Mouse (Mus musculus) yolk sac, embryonic 10.5 days (tissue): ENCODE data around the gene Krt76.

Source experiments
- DNase-seq: peaks from one replicate; pipeline ENCODE4 v3.0.0-alpha.2; 2017; ENCODE audit warnings: low spot score

The Krt76 gene

DNA sequence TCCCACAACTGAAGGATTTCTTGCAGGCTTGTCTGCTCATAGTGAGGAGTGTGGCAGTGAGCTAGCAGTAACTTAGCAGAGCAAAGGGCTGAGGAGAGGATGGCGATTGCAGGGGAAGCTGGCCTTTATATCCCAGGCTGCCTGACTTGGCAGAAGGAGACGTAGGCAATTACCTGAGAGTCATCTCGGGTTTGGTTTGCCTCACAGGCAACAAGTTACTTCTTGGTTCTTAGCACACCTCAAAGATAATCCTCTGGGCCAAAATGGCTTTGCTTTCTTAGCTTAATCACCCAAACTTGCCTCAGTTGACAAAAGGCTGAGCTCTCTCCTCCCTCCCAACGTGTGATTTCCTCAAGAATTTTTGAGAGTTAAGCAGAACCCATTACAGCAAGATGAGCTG lies at the start of gene Krt76:
TSS of gene Krt76 (minus strand) at position 101 of the 400 bp plus-strand sequence.
- no peak for DNase-seq

DNA sequence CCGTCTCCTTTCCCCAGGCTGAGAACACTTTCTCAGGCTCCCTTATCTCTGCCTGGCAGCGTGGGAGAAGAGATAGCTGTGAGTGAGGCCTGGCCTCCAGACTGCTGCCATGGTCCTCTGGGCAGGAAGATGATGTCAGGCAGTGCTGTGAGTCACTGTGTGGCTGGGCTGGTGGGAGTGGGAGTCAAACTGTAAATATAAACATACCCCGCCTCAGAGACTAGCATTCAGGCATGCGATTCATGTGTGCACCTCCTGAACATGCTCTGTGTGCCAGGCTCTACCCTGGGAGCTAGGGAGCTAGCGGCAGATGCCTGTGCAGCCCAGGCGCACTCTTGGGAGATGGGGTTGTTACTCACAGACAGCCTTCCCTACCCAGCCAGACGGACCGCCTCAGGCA lies 49.2 kb upstream of the Krt76 start:
- peak; percentile 11 for DNase-seq

DNA sequence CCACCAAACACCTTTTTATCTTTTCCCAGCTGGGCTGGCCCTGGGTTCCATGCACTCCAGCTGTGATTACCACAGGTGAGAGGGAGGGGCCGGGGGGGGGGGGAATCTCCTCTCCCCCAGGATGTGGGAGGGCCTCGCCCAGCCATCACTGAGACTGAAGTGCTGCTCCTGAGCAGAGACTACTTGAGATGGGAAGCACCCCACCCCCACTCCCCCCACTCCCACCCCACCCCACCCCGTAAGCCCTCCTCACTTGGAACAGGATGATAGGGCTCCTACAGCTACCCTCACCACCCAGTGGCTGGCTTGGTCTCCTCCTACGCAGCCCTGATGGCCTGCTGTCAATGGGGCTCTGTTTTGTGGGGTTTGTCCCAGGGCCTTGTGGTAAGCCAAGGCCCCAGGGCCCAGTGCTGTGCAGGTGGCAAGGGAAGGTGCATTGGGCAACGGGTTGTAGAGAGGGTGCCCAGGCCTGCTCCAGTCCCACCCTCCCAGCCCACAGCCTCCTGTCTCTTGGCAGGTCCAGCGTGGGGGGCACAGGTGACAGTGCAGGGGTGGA lies 47.6 kb upstream of the Krt76 start, which contains the start of gene Krt79:
TSS of gene Krt79 (minus strand) at position 51 of the 556 bp plus-strand sequence.
- DNase-seq, result no peak

DNA sequence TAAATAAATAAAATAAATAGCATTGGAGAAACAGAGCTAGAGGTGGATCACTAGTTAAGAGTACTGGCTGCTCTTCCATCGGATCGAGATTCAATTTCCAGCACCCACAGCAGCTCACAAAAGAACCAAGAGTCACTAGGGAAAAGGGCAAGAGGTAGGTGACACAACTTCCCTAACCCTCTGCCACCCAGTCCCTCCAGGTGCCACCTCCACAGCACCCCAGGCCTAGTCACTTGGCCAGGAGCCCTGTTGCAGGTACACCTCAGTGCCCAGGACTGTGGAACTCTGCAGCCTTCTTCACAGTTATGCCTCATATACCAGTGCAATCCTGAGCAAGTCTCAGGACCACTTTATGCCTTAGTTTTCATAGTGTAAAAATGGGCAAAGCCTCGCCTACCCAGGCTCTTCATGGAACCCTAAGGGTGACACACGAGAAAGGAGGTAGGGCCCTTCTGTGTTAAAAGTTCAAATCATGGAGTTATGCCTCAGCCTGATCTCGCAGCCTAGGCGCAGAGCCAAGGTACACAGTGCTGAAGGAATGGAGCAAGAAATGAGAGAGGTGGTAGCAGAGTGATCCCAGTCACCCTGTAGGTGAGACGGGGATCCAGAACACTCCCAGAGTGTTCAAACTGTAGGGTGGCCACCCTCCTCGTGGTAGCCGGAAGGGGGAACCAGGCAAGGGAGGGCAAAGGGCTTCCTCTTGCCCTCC lies 46.0 kb upstream of the Krt76 start:
- DNase-seq, result no peak

DNA sequence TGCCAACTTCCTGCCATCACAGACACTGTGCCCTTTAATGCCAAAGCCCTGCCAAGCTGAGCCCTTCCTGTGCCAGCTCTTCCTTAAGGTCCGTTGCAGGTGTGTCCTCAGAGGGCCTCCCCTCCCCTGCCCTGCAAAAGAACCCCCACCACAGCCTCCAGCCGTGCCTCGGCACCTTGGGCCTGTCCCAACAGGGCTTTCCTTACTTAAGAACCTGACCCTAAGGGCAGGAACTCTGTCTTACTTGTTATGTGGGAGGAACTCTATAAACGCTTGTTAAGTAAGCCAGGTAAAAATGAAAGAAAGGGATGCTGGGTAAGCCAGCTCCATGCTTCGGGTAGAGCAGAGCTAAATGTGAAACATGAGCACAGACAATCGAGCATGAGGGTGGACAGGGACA lies 40.3 kb upstream of the Krt76 start:
- no peak for DNase-seq

DNA sequence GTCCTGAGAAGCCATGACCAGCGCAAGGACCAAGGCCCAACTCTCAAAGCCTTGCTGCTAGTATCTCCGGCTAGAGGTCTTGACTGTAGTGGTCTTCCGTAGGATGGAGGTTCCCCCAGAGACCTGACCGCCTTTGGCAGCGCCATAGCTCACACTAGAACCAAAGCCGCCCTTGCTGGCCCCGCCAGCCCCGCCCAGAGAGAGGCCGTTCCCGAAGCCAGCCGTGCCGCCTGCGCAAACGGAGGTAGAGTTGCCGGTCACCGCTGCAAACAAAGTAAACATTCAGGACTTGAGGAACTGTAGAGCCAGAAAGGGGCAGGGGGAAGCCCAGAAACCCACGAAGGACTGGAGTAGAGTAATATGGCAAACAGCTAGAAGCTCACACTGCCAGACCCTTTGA lies 36.9 kb upstream of the Krt76 start:
- peak; percentile 24 for DNase-seq

DNA sequence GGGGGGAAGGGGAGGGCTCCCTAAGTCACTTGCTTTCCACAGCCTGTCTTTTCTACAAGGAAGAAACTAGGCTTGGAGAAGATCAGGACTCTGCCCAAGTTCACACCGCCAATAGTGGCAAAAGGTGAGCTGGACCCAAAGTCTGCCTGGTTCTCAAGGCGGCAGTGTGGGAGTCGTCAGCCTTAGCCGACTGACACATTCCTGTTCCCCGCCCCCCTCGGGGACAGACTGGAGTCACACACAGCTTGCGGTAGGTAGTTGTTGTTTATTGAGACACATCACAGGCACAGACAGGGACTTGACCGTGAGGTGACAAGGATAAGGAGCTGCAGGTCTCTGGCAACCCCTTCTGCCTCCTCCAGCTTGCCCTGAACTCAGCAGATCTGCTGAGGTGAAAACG lies 36.4 kb upstream of the Krt76 start:
- no peak for DNase-seq

DNA sequence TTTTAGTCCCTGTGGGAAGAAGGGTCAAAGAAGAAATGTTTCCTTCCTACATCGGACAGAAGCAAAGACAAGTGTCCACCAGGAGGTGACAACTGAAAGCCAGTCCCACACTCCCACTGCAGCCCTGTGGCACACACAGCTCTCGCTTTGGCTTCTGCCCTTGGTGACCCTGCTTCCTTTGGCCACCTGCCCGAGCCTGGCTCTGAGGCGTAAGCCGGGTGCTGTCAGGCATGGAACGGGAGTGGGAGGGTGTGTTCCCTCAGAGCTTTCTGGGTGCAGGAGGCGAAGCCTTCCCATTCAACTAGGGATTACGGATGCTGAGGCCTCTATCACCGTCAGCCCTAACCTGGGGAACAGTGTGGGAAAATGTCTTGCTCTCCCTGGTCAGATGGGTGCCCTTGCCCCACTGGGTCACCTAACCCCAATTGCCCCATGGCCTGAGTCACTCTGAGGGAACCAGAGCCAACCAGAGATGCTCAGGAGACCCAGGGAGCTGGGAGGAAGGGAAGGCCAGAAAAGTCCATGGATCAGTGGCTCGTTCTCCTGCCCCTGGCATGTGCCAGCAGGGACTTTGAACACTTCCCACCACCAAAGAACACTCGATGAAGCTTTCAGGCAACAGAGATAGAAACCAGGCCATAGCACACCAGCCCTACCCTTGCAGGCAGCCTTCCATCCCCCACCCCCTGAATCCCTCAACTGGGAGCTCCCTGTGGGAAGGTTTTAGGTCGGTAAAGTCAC lies 34.8 kb upstream of the Krt76 start:
- DNase-seq, result no peak

DNA sequence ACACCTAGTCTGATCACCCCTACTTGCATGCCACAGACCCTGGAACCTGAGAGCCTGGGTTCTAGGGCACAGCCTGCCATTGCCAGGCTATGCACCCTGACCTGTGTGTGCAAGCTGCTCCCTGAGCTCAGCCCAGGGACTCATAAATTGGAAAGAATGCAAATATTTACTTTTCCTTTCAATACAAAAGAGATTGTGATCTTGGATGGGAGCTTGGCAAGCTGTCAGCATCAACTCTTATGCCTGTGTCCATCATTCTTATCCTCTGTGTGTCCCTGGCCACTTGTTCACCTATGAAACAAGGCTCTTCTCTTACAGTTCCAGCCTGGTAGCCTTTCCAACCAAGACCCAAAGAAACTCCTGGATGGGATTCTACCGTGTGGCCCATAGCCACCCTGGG lies 32.3 kb upstream of the Krt76 start:
- no peak for DNase-seq

DNA sequence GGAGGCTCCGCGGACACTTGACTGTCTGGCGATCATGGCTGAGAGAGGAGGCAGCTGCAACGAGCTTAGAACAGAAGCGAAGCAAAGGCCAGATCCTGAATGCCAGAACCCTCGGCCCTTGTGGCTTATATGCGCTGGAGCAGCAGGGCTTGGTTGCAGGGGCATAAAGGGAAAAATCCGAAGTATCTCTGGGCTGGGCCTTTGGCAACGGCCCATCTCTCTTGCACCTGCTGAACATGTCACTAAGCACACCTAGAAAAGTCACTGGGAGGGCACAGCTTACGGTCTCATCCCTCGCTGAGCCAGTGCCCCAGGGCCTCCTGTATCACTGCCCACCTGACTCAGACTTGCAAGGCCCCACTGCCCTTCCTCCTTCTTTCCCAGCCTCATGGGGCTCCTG lies 31.9 kb upstream of the Krt76 start, which contains the start of gene Krt4:
TSS of gene Krt4 (minus strand) at position 101 of the 400 bp plus-strand sequence.
- no peak for DNase-seq

DNA sequence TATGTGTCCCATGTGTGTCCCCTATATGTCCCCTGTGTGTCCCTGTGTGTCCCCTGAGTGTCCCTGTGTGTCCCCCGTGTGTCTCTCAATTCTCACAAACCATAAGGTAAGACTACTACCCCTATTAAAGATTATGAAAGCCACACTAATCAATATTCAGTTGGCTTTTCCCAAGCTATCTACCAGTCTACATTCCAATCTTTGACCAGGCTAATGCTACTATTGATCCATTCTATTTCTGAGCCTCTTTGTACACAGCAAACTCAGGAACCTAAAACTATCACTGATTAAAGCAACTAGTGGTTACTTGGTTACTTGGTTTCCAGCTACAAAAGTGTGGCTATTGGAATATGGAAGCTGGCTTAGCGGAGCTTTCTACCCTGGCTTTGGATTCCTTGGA lies 29.6 kb upstream of the Krt76 start:
- no peak for DNase-seq

DNA sequence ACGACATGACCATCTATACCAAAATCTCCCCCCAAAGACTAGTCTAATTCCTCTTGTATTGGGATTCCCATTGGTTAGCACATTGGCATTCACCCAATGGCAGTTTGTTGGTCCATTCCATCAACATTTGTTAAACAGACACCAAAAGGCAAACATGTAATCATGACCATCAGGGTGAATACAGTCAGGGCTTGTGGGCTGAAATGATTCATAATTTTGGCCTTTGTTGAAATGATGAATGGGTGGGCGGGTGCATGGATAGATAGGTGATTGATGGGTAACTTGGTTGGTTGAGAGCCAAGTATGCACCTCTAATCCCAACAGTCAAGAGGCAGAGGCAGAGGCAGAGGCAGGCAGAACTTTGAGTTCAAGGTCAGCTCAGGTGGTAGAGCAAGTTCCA lies 23.4 kb upstream of the Krt76 start:
- no peak for DNase-seq

DNA sequence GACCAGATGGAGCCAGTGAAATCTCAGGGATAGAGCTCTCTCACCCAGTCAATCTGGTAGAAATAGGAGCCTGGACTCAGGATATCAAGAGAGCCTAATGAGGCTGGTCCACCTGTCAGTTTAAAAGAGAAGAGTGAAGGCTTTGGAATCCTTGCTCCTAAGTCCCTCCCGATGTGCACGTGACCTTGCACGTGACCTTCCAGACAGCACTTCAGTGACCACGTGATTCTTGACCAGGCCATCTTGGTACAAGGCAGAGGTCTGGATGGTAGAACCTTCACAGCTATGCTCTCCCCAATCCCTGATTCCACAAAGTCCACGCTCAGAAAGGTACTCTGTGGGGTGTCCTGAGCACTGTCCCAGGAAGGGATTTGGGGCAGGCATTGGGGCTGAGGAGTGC lies 12.1 kb upstream of the Krt76 start:
- DNase-seq, result no peak

DNA sequence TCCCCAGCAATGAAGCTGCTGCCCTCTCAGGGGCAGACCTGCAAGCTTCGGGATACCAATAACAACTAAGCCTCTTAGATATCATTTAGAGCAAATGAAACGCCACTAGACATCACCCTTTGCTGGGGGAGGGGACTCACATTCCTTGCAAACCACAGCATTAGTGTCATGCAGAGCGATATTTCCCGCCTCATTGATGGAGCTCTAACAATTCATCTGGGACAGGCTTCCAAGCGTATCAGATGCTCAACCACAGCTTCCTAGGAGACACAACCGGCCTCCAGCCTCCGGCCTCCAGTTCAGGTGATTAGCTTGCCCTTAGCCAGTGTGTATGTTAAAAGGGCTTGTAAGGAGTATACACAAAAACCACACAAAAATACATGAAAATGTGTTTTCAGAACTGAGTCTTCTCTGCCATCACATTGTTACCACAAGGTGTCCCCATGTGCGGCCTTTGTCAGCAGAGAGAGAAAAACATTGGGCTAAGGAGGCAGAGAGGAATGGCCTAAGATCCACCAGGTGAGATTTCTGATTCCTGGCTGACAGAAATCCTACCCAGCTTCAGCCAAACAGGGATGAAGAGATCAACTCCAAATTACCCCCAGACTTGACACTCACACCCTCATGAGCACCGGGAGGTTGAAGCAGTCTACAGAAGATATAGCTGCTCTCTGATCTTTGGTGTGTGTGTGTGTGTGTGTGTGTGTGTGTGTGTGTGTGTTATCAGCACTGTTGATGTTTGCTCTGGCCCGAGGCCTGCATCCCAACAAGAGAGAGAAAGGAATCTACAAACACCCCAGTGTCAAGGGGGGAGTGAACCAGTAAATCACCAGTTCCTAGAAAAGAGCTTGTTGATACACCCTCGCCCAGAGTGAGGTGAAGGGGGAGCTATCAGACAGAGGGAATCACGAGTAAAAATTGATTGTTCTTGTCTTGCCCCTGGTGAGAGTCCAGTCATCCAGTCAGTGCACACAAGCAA lies 9.7 kb upstream of the Krt76 start:
- no peak for DNase-seq

DNA sequence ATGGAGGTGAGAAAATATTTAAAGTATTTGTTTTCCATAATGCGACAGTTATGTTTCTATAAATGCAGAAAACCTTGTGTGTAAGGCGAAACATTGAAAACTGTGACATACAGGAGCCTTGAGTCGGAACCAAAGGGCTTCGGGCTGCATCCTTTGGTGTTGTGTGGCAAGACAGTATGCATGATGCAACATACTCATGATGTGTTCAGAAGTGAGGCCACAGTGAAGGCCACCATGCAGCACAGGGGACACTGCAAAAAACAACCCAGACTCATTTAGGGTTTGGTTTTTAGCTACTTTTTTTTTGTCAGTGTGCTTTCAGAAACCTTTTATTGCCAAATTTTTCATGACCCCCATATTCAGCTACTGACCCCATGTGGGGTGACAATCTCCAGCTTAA lies 2.5 kb upstream of the Krt76 start:
- DNase-seq, result no peak

DNA sequence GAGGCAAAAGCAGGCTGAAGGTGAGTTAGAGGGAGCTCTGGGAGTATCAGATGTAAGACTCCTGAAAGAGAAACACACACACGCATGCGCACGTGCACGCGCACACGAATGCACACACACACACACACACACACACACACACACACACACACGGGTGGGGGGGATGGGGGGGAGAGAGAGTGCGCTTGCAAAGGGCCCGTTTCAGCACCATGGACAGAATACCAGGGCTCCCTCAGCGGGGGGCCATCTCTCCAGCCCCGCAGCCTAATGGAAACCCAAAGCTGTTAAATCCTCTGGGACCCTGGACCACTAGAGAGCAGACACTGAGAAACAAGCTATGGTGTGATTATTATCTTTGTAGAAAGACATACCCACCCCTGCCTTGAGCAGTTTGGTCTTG lies 12.9 kb downstream of the Krt76 start:
- peak; percentile 13 for DNase-seq

DNA sequence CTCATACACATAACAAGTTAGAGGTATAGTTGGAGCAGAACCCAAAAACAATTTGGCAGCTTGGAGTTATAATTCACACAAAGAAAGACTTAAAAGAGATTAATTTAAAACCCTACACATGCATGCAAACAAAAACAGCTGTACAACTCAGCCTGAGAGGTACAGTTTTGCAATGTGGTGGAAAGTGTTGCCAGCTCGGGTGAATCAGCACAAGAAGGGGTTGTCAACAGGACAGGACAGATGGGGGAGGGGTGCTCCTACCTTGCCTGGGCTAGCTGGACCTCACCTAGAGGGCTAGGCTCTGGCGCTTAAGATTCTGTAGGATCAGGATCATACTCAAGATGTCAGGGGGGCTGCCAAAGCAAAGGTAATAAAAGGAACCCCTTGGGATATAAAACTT lies 14.7 kb downstream of the Krt76 start:
- DNase-seq, result no peak

DNA sequence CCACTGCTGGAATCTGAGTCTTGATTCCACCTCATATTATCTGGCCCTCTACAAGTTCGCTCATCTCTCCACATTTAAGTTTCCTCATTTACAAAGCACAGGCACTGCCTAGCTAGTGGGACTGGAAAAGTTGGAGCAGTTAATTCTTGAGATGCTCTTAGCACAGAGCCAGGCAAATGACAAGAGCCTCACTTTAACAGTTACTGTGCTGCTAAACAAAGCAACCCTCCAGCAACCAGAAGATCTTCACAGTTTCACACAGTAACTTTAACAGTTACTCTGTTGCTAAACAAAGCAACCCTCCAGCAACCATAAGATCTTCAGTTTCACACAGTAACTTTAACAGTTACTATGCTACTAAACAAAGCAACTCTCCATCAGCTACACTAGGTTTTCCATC lies 18.3 kb downstream of the Krt76 start:
- no peak for DNase-seq

DNA sequence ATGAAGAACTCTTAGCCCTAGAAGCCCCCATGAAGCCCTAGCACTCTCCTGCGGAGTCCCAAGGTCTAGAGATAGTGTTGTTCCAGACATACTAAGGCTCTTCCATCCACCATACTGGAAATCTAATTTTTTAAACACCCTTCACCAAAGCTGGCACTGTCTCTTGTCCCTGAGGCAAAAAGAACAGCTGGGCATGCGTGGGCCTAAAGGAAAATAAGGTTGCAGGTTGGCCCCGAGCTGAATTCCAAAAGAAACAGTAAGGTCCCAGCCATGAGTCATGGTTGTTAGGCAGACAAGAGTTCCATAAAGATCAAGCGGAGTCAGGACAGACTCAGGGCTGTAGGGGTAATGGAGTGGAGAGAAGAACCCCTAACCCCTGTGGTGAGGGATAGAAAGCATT lies 19.5 kb downstream of the Krt76 start:
- DNase-seq, result no peak

DNA sequence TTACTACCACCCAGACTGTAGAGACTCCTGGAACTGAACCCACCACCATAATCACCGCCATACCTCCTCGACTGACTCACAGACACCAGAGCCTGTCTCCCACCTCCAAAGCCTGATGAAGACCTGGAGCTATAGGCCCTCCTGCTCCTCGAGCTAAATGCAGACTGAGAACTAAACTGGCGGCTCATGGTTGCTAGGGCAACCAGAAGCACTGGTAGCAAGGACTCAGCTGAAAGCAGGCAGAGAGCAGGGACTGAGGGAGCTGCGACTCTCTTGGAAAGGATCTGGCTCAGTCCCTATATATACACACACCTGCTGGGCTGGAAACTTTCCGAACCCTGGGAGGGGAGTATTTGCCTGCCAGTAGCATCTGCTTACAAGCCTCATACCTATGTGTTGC lies 23.3 kb downstream of the Krt76 start, which contains the start of gene Krt77:
TSS of gene Krt77 (minus strand) at position 275 of the 400 bp plus-strand sequence.
- no peak for DNase-seq

DNA sequence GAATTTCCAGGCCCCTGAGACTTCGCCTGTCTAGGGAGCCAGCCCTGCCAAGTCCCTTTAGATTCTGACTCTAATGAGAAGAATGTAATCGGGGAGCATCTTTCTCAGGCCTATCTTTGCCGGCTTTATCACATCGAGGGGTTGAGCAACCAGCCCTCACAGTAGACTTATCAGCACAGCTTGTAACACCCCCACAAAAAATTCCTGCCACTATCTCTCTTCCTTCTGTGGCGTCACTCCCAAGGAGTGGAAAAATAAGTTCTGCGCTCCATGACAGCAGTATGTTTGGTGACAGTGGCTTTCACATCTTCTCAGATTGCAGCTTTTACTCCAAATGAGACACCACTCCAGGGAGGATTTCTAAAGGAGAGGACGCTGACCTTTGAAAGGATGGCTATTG lies 26.0 kb downstream of the Krt76 start:
- no peak for DNase-seq
